Mouse (Mus musculus) T-helper 2 cell (primary cell): Measurements from ENCODE around the gene Gm42517.

ENCODE experiments used
- in situ Hi-C: fragments of 300-600 bp; cut with MboI, MseI; formaldehyde crosslinking; loops from one replicate; pipeline ENCODE4 v1.15.1; 2025; ENCODE audit warnings: high pct_unique_total_duplicates

The Gm42517 gene

DNA sequence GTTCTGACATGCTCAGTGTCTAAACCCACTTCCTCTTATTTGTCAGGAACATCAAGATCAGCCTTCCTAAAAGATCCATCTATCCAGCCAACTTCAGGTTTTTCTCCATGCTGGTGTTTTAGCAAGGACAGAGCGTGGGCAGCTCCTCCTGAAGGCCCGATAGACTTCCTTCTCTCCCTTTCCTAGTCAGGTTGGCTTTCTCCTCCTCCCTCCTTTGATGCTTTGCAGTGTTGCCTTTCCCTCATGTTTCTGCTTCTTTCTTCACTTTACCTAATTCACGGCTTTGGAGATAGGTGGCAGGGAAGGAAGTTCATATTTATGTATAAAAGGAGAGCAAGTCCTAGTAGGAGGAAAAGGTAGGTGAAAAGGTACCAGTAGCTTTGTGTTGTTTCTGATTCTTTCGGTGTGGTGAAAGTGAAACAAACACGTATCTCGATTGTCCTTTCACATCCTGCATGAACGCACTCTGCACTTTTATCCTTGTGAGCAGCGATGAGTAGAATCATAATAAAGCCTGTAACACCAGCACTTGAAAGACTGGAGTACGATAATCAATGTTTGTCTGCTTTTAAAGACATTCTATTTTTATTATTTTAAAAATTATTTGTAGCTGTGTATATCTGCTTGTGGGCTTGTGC, 18.1 kb downstream of the Gm42517 start:
- in situ Hi-C loops = loop anchor here (25.0 kb wide), 2 partner anchors 888 to 1213 kb away; partner anchors contain the start of gene Crlf2

- in situ Hi-C loops = loop anchor here (25.0 kb wide), 2 partner anchors 889 to 1214 kb away; partner anchors contain the start of gene Crlf2
Observed at GRCm38 (mm10) chr5:108347843-108348242, 19.9 kb downstream of the Gm42517 start.

- in situ Hi-C loops = loop anchor here (25.0 kb wide), 2 partner anchors 892 to 1217 kb away; partner anchors contain the start of gene Crlf2
Observed at GRCm38 (mm10) chr5:108345313-108346071, 22.2 kb downstream of the Gm42517 start.

DNA sequence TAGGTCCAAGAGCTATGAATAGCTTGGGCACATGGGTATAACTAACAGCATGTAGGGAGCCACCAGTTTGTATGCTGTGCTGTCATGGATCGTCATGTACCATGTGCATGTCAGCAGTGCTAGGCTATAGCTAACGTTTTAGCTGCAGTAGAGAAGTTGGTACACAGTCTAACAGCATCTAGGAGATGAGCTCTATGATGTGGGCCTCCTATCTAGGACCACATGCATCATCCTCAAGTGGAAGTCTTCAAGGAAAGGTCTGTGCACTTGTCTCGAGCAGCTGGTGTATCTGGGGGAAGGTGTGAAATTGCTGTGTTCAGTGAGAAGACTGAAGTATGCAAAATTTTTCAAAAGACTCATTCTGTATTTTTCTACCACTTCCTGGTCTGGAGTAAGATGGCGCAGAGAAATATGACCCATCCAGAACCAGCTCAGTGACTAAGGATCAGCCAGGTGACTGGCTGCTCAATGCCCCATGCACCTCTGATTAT, 24.0 kb downstream of the Gm42517 start:
- in situ Hi-C loops = loop anchor here (25.0 kb wide), 2 partner anchors 894 to 1219 kb away; partner anchors contain the start of gene Crlf2

DNA sequence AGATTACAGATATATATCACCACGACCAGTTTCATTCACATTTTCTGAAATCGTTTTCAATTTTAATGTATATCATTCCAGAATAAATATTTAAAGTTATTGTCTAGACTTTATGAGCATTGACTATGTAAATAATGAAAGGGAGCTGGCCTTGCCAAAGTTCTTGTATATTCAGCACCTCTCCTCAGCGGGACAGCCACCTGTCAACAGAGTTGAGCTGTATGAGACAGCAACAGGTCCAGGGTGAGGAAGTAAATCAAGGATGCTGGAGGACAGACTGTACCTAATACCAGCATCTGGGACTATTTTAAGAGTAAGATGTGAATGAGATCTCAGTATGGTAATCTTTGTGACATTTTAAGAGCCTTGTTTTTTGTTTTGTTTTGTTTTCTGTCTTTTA, 29.7 kb downstream of the Gm42517 start:
- in situ Hi-C loops = loop anchor here (25.0 kb wide), 2 partner anchors 899 to 1224 kb away; partner anchors contain the start of gene Crlf2

GRCm38 (mm10) chr5:108337385-108337784, 30.3 kb downstream of the Gm42517 start:
- in situ Hi-C loops = loop anchor here (25.0 kb wide), 2 partner anchors 900 to 1225 kb away; partner anchors contain the start of gene Crlf2

GRCm38 (mm10) chr5:108331051-108331450, 36.7 kb downstream of the Gm42517 start:
- in situ Hi-C loops = loop anchor here (25.0 kb wide), 2 partner anchors 906 to 1231 kb away; partner anchors contain the start of gene Crlf2
